Mouse (Mus musculus): ENCODE measurements around the gene Grik1. TPM values are rescaled to one million over a fixed set of nuclear protein-coding genes. Genes with fewer than 3 reads are reported as not detected.

The Grik1 gene
- 0.84 and 1.3 TPM in 2 replicates for polyA plus RNA-seq (2014; fragmentation: Nextera tagmentation; extraction: Ambion mirVana)

- Histone ChIP-seq H3K4me2 (ENCODE audit: low read depth, severe bottlenecking) (peak within 1 kb of the TSS; percentile 97), H3K27ac (replicated peaks; ENCODE audit: low read depth, low read length) (no peak within 1 kb of the TSS), H3K4me3 (ENCODE audit: low read depth, low read length) (peak within 1 kb of the TSS; percentile 42), H3K9me3 (ENCODE audit: control insufficient read depth, low read length) (no peaks in the 10 kb centered on the region), H3K4me1 (ENCODE audit: control insufficient read depth, insufficient read depth, low read length) (no peaks in the 10 kb centered on the region), H3K27me3 (ENCODE audit: control insufficient read depth, insufficient read depth, low read length) (peaks cover 21% of the 10 kb centered on the region), H3K9ac (ENCODE audit: low read length) (peak within 1 kb of the TSS; percentile 22; the same call in 1 of the 2 replicates), H3K36me3 (ENCODE audit: control insufficient read depth, insufficient read depth, low read length) (no peaks in the 10 kb centered on the region)
- 1% methylated on average over 27 of the region's 27 CpGs for WGBS
- DNase-seq (ENCODE audit: low spot score) (no peak), ATAC-seq (ENCODE audit: insufficient number of reproducible peaks, low FRiP score, low TSS enrichment, low read depth) (peak; percentile 76)
Measured at GRCm38 (mm10) chr16:88290132-88290772, at the start of gene Grik1. Gene Grik1 (minus strand): TSS chr16:88290265.

GRCm38 (mm10) chr16:88294209-88294608 is 4.1 kb upstream of the Grik1 start:
- Histone ChIP-seq H3K9me3 (ENCODE audit: control insufficient read depth, low read length) (no peaks in the 10 kb centered on the region), H3K36me3 (ENCODE audit: control insufficient read depth, insufficient read depth, low read length) (no peaks in the 10 kb centered on the region), H3K4me3 (ENCODE audit: low read depth, low read length) (no peak overlapping the region), H3K4me2 (ENCODE audit: low read depth, severe bottlenecking) (no peak overlapping the region), H3K9ac (ENCODE audit: low read length) (no peak overlapping the region), H3K4me1 (ENCODE audit: control insufficient read depth, insufficient read depth, low read length) (no peaks in the 10 kb centered on the region), H3K27me3 (ENCODE audit: control insufficient read depth, insufficient read depth, low read length) (peaks cover 11% of the 10 kb centered on the region), H3K27ac (replicated peaks; ENCODE audit: low read depth, low read length) (no peak overlapping the region)
- ATAC-seq (ENCODE audit: insufficient number of reproducible peaks, low FRiP score, low TSS enrichment, low read depth) (no peak), DNase-seq (ENCODE audit: low spot score) (no peak)
- 56% methylated on average over 3 of the region's 3 CpGs for WGBS

DNA sequence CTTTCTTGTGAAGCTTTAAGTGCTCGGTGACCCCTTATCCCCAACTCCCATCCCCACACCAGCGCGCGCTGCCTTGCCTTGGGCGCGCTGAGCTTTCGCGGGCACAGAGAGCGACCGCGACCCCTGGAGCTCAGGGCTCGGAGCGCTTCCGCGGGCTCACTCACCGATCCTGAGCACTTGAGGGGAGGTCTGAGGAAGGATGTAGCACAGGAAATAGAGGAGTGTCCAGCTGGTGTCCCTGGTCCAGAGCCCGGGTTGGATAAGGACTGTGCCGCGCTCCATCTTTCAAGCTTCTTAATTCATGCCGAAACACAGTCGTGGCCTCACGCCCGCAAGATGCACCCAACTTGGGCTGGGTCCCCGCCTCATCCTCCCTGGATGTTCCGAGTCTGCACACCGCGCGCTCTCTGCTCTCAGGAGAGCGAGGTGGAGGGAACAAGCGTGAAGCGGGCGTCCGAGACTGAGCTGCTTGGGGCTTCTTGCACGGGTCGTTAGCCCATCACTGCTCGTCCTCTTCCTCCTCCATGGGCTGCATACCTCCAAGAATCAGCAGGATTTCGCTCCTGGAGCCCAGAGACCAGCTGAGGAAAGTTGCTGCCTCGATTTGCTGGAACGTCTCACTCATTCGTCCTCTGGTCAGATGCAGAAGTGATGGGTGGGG is 514 bp downstream of the Grik1 start:
- Histone ChIP-seq H3K36me3 (ENCODE audit: control insufficient read depth, insufficient read depth, low read length) (no peaks in the 10 kb centered on the region), H3K27me3 (ENCODE audit: control insufficient read depth, insufficient read depth, low read length) (peaks cover 21% of the 10 kb centered on the region), H3K4me1 (ENCODE audit: control insufficient read depth, insufficient read depth, low read length) (no peaks in the 10 kb centered on the region), H3K9me3 (ENCODE audit: control insufficient read depth, low read length) (no peaks in the 10 kb centered on the region), H3K4me3 (ENCODE audit: low read depth, low read length) (peak overlapping the region; percentile 42), H3K27ac (replicated peaks; ENCODE audit: low read depth, low read length) (no peak overlapping the region), H3K4me2 (ENCODE audit: low read depth, severe bottlenecking) (peak overlapping the region; percentile 97), H3K9ac (ENCODE audit: low read length) (peak overlapping the region; percentile 22; the same call in 1 of the 2 replicates)
- DNase-seq (ENCODE audit: low spot score) (peak; percentile 62), ATAC-seq (ENCODE audit: insufficient number of reproducible peaks, low FRiP score, low TSS enrichment, low read depth) (peak; percentile 44; the same call in 1 of the 2 replicates)
- WGBS, result under 1% methylated on average over 40 of the region's 40 CpGs

DNA sequence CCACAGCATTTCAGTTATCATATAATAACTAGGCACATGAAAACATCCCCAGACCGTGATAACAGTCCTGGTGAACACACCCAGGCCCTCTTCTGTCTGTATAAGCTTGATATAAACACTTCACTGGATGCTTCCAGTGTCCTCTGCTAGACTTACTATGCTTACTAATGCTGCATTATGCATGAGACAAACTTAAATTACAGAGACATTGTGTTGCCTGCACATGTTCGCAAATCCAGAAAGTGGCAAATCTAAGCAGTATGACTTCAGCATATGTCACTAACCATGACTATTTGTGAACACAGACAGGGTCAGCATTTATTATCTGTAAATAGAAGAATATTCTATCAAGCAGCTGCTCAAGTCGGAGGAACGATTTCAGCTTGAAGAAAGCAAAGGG is 31.7 kb downstream of the Grik1 start:
- no peak overlapping the region for H3K4me2 ChIP-seq (ENCODE audit: low read depth, severe bottlenecking)
- H3K9ac ChIP-seq (ENCODE audit: low read length), result no peak overlapping the region
- 88% methylated on average over 4 of the region's 4 CpGs for WGBS
- H3K9me3 ChIP-seq (ENCODE audit: control insufficient read depth, low read length), result no peaks in the 10 kb centered on the region
- ATAC-seq (ENCODE audit: insufficient number of reproducible peaks, low FRiP score, low TSS enrichment, low read depth) (no peak), DNase-seq (ENCODE audit: low spot score) (no peak)
- no peaks in the 10 kb centered on the region for H3K36me3 ChIP-seq (ENCODE audit: control insufficient read depth, insufficient read depth, low read length)
- H3K27me3 ChIP-seq (ENCODE audit: control insufficient read depth, insufficient read depth, low read length), result no peaks in the 10 kb centered on the region
- H3K4me3 ChIP-seq (ENCODE audit: low read depth, low read length), result no peak overlapping the region
- no peaks in the 10 kb centered on the region for H3K4me1 ChIP-seq (ENCODE audit: control insufficient read depth, insufficient read depth, low read length)
- H3K27ac ChIP-seq (replicated peaks; ENCODE audit: low read depth, low read length), result no peak overlapping the region

DNA sequence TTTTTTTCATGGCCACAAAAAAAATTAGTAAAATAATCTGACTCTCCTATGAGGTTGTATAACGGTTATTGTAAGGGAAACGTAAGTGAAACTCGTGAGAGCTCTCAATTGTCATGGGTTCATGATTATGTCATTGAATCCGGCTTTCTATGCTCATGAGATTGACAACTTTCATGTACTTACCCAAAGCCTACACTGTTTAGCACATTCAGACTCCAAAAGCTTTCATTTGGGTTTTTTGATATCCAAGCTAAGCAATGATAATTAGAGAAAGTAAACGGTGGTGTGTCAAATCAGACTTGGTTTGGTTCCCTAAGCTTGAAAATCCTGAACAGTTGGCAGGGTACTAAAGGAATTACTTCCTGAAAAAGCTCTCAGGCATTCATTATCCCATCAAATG is 33.0 kb downstream of the Grik1 start:
- no peaks in the 10 kb centered on the region for H3K27me3 ChIP-seq (ENCODE audit: control insufficient read depth, insufficient read depth, low read length)
- no peak overlapping the region for H3K4me2 ChIP-seq (ENCODE audit: low read depth, severe bottlenecking)
- no peaks in the 10 kb centered on the region for H3K4me1 ChIP-seq (ENCODE audit: control insufficient read depth, insufficient read depth, low read length)
- no peaks in the 10 kb centered on the region for H3K9me3 ChIP-seq (ENCODE audit: control insufficient read depth, low read length)
- no peak for DNase-seq (ENCODE audit: low spot score)
- H3K4me3 ChIP-seq (ENCODE audit: low read depth, low read length), result no peak overlapping the region
- no peak overlapping the region for H3K27ac ChIP-seq (replicated peaks; ENCODE audit: low read depth, low read length)
- no peak overlapping the region for H3K9ac ChIP-seq (ENCODE audit: low read length)
- H3K36me3 ChIP-seq (ENCODE audit: control insufficient read depth, insufficient read depth, low read length), result no peaks in the 10 kb centered on the region
- ATAC-seq (ENCODE audit: insufficient number of reproducible peaks, low FRiP score, low TSS enrichment, low read depth), result no peak
- 69% methylated on average over 5 of the region's 5 CpGs for WGBS

GRCm38 (mm10) chr16:88256101-88256500 is 34.0 kb downstream of the Grik1 start:
- no peak for ATAC-seq (ENCODE audit: insufficient number of reproducible peaks, low FRiP score, low TSS enrichment, low read depth)
- H3K27ac ChIP-seq (replicated peaks; ENCODE audit: low read depth, low read length), result no peak overlapping the region

GRCm38 (mm10) chr16:88252676-88253075 is 37.4 kb downstream of the Grik1 start:
- no peak overlapping the region for H3K9ac ChIP-seq (ENCODE audit: low read length)
- ATAC-seq (ENCODE audit: insufficient number of reproducible peaks, low FRiP score, low TSS enrichment, low read depth), result no peak

More at GRCm38 (mm10) chr16:88256101-88256500, 34.0 kb downstream of the Grik1 start:
- H3K4me2 ChIP-seq (ENCODE audit: low read depth, severe bottlenecking), result no peak overlapping the region
- no peak overlapping the region for H3K4me3 ChIP-seq (ENCODE audit: low read depth, low read length)
- no peak overlapping the region for H3K9ac ChIP-seq (ENCODE audit: low read length)
- no peaks in the 10 kb centered on the region for H3K9me3 ChIP-seq (ENCODE audit: control insufficient read depth, low read length)
- no peaks in the 10 kb centered on the region for H3K4me1 ChIP-seq (ENCODE audit: control insufficient read depth, insufficient read depth, low read length)
- WGBS, result 88% methylated on average over 3 of the region's 3 CpGs
- no peaks in the 10 kb centered on the region for H3K27me3 ChIP-seq (ENCODE audit: control insufficient read depth, insufficient read depth, low read length)
- no peaks in the 10 kb centered on the region for H3K36me3 ChIP-seq (ENCODE audit: control insufficient read depth, insufficient read depth, low read length)
- no peak for DNase-seq (ENCODE audit: low spot score)

GRCm38 (mm10) chr16:88251049-88251448 is 39.0 kb downstream of the Grik1 start:
- H3K36me3 ChIP-seq (ENCODE audit: control insufficient read depth, insufficient read depth, low read length), result no peaks in the 10 kb centered on the region
- H3K4me2 ChIP-seq (ENCODE audit: low read depth, severe bottlenecking), result no peak overlapping the region
- H3K4me1 ChIP-seq (ENCODE audit: control insufficient read depth, insufficient read depth, low read length), result no peaks in the 10 kb centered on the region
- no peak for ATAC-seq (ENCODE audit: insufficient number of reproducible peaks, low FRiP score, low TSS enrichment, low read depth)
- H3K4me3 ChIP-seq (ENCODE audit: low read depth, low read length), result no peak overlapping the region
- 73% methylated on average over 5 of the region's 5 CpGs for WGBS
- H3K9me3 ChIP-seq (ENCODE audit: control insufficient read depth, low read length), result no peaks in the 10 kb centered on the region
- no peaks in the 10 kb centered on the region for H3K27me3 ChIP-seq (ENCODE audit: control insufficient read depth, insufficient read depth, low read length)
- H3K9ac ChIP-seq (ENCODE audit: low read length), result no peak overlapping the region
- H3K27ac ChIP-seq (replicated peaks; ENCODE audit: low read depth, low read length), result no peak overlapping the region
- no peak for DNase-seq (ENCODE audit: low spot score)

More at GRCm38 (mm10) chr16:88252676-88253075, 37.4 kb downstream of the Grik1 start:
- H3K27ac ChIP-seq (replicated peaks; ENCODE audit: low read depth, low read length), result no peak overlapping the region
- no peak for DNase-seq (ENCODE audit: low spot score)
- no peaks in the 10 kb centered on the region for H3K4me1 ChIP-seq (ENCODE audit: control insufficient read depth, insufficient read depth, low read length)
- H3K4me2 ChIP-seq (ENCODE audit: low read depth, severe bottlenecking), result no peak overlapping the region
- no peaks in the 10 kb centered on the region for H3K36me3 ChIP-seq (ENCODE audit: control insufficient read depth, insufficient read depth, low read length)
- no peaks in the 10 kb centered on the region for H3K9me3 ChIP-seq (ENCODE audit: control insufficient read depth, low read length)
- H3K4me3 ChIP-seq (ENCODE audit: low read depth, low read length), result no peak overlapping the region
- WGBS, result 72% methylated on average over 2 of the region's 2 CpGs
- no peaks in the 10 kb centered on the region for H3K27me3 ChIP-seq (ENCODE audit: control insufficient read depth, insufficient read depth, low read length)

Data from limb, embryonic 11.5 days (tissue).